Mouse (Mus musculus) kidney, adult 2 months (tissue): ENCODE results near the gene Bcr. TPM values are rescaled to one million over a fixed set of nuclear protein-coding genes. Genes with fewer than 3 reads are reported as not detected.

Experiments used
- DNase-seq: peaks from one replicate; pipeline ENCODE4 v3.0.0; 2021
- H3K27ac ChIP-seq: fragments of 200-500 bp; 2 replicates; pipeline ENCODE4 v1.5.1; 2012; ENCODE audit warnings: low read depth, low read length, control low read depth, inconsistent platforms; ENCODE audit not compliant: insufficient read depth
- H3K27me3 ChIP-seq: fragments of 200-500 bp; replicated peaks from 2 replicates; pipeline ENCODE4 v1.6.1; 2012; ENCODE audit warnings: mild to moderate bottlenecking, moderate library complexity, low read length, inconsistent platforms; ENCODE audit not compliant: control insufficient read depth, insufficient read depth
- H3K36me3 ChIP-seq: fragments of 200-500 bp; 2 replicates; pipeline ENCODE4 v1.6.1; 2012; ENCODE audit warnings: mild to moderate bottlenecking, moderate library complexity, low read length, inconsistent platforms; ENCODE audit not compliant: control insufficient read depth, insufficient read depth
- H3K4me1 ChIP-seq: fragments of 200-500 bp; 2 replicates; pipeline ENCODE4 v1.6.1; 2011; ENCODE audit warnings: low read length; ENCODE audit not compliant: control insufficient read depth, insufficient read depth
- H3K4me3 ChIP-seq: fragments of 200-500 bp; 2 replicates; pipeline ENCODE4 v1.5.1; 2011; ENCODE audit warnings: mild to moderate bottlenecking, low read depth, low read length, control low read depth; ENCODE audit not compliant: insufficient read depth
- CTCF ChIP-seq: fragments of 200-500 bp; conservative IDR thresholded peaks from 2 replicates; pipeline ENCODE4 v1.5.1; 2011; ENCODE audit warnings: low read depth, mild to moderate bottlenecking, control low read depth, low read length, moderate library complexity, mixed read lengths; ENCODE audit not compliant: insufficient read depth, insufficient read length
- POLR2A ChIP-seq: fragments of 200-500 bp; IDR thresholded peaks from one replicate; pipeline ENCODE4 v1.6.1; 2011; ENCODE audit warnings: low read depth, low read length, control low read depth
- WGBS: fragments of 180-500 bp; shearing (Covaris S2); methylation state at CpG from one replicate; pipeline ENCODE4 v1.1.7; 2018; 5-methylcytosine and 5-hydroxymethylcytosine counted together
- polyA plus RNA-seq: library from polyadenylated mRNA; depleted of rRNA; stranded (reverse); fragments of >200 nt; gene quantifications from 2 replicates; pipeline ENCODE4 v1.2.3, GENCODE M21; 2012

Bcr gene
- polyA plus RNA-seq, 1 experiment: 28.7 TPM

- no peak for DNase-seq
- 91% methylated on average over 10 of the region's 10 CpGs for WGBS
- TF ChIP-seq POLR2A (no peak), CTCF (no peak)
- Histone ChIP-seq H3K4me3 (no peak overlapping the region), H3K36me3 (no peaks in the 10 kb centered on the region; the same call in 1 of the 2 replicates), H3K4me1 (no peaks in the 10 kb centered on the region), H3K27me3 (no peaks in the 10 kb centered on the region), H3K27ac (no peak overlapping the region)
Observed at GRCm38 (mm10) chr10:75146619-75147018, 86.2 kb downstream of the Bcr start.

DNA sequence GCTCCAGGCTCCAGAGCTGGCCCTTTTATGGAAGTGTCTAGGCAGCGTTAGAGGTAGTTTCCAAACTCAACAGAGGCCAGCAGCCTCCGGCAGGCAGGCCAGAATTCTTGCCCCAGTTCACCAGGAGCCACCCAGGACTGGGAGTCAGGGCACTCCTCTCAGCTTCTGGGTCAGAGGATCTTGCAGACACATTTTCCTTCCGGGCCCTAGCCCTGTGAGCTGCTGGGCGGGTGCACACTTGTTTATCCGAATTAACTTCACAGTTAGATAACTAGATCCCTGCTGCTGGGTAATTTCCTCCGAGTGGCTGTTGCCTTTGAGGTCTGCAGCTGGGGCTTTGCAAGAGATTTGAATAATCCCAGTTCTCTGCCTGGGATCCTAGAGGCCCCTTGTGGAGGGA is 87.9 kb downstream of the Bcr start:
- Histone ChIP-seq H3K27ac (no peak overlapping the region), H3K4me1 (no peaks in the 10 kb centered on the region), H3K36me3 (no peaks in the 10 kb centered on the region), H3K4me3 (no peak overlapping the region), H3K27me3 (no peaks in the 10 kb centered on the region)
- DNase-seq: no peak
- 86% methylated on average over 6 of the region's 6 CpGs for WGBS
- TF ChIP-seq POLR2A (no peak), CTCF (no peak)

- 69% methylated on average over 5 of the region's 5 CpGs for whole genome bisulfite sequencing
- no peak for DNase-seq
- H3K27me3 ChIP-seq: no peaks in the 10 kb centered on the region
- TF ChIP-seq CTCF (no peak), POLR2A (no peak)
- no peak overlapping the region for H3K4me3 ChIP-seq
- no peaks in the 10 kb centered on the region for H3K4me1 ChIP-seq
- no peaks in the 10 kb centered on the region for H3K36me3 ChIP-seq
- H3K27ac ChIP-seq: no peak overlapping the region
Observed at GRCm38 (mm10) chr10:75150361-75150760, 90.0 kb downstream of the Bcr start.

GRCm38 (mm10) chr10:75151311-75151710 is 90.9 kb downstream of the Bcr start:
- no peaks in the 10 kb centered on the region for H3K36me3 ChIP-seq
- H3K4me3 ChIP-seq: no peak overlapping the region
- H3K27me3 ChIP-seq: no peaks in the 10 kb centered on the region
- H3K4me1 ChIP-seq: no peaks in the 10 kb centered on the region
- TF ChIP-seq POLR2A (no peak), CTCF (peak; percentile 68)
- peak; percentile 92 for DNase-seq
- H3K27ac ChIP-seq: no peak overlapping the region

GRCm38 (mm10) chr10:75156835-75157234 is 96.4 kb downstream of the Bcr start:
- Histone ChIP-seq H3K27ac (peak overlapping the region; percentile 78), H3K4me3 (no peak overlapping the region), H3K4me1 (peaks cover 24% of the 10 kb centered on the region; the same call in 1 of the 2 replicates), H3K27me3 (no peaks in the 10 kb centered on the region), H3K36me3 (no peaks in the 10 kb centered on the region)
- peak; percentile 87 for DNase-seq
- no peak for TF ChIP-seq POLR2A
- TF ChIP-seq CTCF: no peak
- WGBS: 46% methylated on average over 6 of the region's 6 CpGs

GRCm38 (mm10) chr10:75157713-75158112 is 97.3 kb downstream of the Bcr start:
- H3K36me3 ChIP-seq: no peaks in the 10 kb centered on the region
- TF ChIP-seq CTCF (no peak), POLR2A (no peak)
- WGBS: 70% methylated on average over 8 of the region's 8 CpGs

DNA sequence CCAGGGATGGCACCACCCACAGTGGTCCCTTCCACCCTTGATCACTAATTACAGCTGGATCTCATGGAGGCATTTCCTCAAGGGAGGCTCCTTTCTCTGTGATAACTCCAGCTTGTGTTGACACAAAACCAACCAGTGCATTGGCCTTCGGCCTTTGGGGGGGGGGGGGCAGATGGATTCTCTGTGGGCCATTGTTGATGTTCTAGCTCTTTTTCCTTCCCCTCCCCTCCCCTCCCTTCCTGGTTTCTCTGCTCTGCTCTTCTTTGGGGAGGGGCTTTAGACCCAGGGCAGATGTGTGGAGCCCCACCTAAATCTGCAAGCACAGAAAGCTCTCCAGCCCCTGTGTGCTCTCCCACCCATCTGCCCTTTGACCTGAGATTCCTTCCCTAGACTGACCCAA is 98.0 kb downstream of the Bcr start:
- TF ChIP-seq POLR2A (no peak), CTCF (no peak)
- Histone ChIP-seq H3K27ac (no peak overlapping the region), H3K4me1 (peaks cover 24% of the 10 kb centered on the region; the same call in 1 of the 2 replicates), H3K27me3 (no peaks in the 10 kb centered on the region), H3K36me3 (no peaks in the 10 kb centered on the region), H3K4me3 (no peak overlapping the region)
- DNase-seq: no peak
- 56% methylated on average over 1 of the region's 1 CpGs for WGBS

More at GRCm38 (mm10) chr10:75157713-75158112, 97.3 kb downstream of the Bcr start:
- no peak for DNase-seq
- Histone ChIP-seq H3K27ac (no peak overlapping the region), H3K4me1 (peaks cover 24% of the 10 kb centered on the region; the same call in 1 of the 2 replicates), H3K4me3 (no peak overlapping the region), H3K27me3 (no peaks in the 10 kb centered on the region)
